Mouse (Mus musculus) ovary, adult 18-20 months (tissue): ENCODE data around the gene Inpp5a.
"Not testable (repeated sequence)": the region's sequence is repeated elsewhere in the genome, so short reads cannot be mapped to it uniquely, and the experiment has no call there.

Experiments used
- DNase-seq: peaks from one replicate; pipeline ENCODE4 v3.0.0; 2022; ENCODE audit warnings: low spot score, mixed read lengths

The Inpp5a gene

GRCm38 (mm10) chr7:139400926-139401325 is 12.0 kb downstream of the Inpp5a start:
- DNase-seq = no peak

GRCm38 (mm10) chr7:139401791-139402190 is 12.9 kb downstream of the Inpp5a start:
- DNase-seq = no peak

DNA sequence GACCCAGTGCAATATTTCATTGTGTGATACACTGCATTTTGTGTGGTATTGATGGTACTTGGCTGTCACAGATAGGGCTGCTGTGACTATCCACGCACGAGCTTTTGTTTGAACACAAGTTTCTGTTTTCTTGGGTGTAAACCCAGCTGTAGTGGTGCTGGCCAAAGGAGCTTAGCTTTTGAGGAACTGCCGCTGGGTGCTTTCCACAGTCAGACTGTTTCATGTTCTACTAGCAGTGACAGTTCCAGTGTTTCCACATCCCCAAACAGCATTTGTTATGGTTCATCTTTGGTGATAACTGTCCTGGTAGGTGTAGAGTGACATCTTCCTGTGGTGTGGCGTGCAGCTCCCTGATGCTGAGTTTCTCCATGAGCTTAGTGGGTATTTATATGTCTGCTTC is 13.8 kb downstream of the Inpp5a start:
- DNase-seq = no peak

- no peak for DNase-seq
Measured at GRCm38 (mm10) chr7:139406581-139406980, 17.7 kb downstream of the Inpp5a start.

- DNase-seq = no peak
Measured at GRCm38 (mm10) chr7:139407966-139408365, 19.1 kb downstream of the Inpp5a start.

DNA sequence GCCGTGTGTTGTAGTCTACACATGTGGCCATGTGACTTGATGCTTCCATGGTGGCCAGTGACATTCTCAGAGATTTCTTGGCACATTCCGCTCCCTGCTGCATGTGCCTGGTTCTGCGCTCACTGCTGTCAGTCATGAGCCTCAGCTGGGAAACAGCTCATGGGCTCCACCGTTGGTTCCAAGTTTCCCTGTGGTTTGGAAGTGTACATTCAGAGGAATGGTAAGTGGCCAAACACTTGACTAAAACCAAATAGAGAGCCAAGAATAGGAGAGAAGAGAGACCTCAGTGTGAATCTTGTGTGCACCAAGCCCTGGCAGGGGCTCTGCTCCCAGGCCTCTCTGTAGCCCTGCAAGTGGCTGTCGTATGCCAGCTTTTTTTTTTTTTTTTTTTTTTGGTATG is 21.0 kb downstream of the Inpp5a start:
- no peak for DNase-seq

DNA sequence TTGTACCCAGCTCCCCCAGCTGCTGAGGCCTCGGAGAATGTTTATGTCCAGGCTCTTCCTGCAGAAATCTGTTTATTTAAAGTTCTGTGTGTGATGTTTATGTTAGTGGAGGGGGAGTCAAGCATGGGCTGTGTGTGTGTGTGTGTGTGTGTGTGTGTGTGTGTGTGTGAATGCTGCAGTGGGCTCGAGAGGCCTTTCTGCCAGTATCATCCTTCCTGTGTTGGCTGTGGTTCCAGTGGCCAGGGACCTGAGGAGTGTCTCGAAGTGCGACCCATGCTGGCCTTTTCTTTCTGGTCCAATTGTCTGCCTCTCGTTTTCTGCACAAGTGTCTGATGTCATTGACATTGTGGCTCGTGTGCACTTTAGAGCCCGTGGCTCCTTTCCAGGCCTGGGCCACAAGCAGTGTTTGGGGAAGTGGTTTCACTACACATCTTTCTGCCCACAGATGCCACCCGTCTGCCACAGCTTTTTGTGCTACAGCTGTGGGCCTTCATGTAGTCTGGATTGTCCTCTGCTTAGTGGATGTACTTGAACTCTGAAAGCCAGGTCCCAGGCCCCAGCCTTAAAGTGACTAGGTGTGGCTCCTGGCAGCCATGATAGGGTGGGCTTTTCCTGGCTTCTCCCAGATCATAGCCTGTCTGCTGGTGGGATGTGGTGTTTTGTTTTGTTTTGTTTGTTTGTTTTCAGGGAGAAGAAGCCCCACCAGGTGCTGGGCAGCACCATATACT is 23.5 kb downstream of the Inpp5a start:
- no peak for DNase-seq

DNA sequence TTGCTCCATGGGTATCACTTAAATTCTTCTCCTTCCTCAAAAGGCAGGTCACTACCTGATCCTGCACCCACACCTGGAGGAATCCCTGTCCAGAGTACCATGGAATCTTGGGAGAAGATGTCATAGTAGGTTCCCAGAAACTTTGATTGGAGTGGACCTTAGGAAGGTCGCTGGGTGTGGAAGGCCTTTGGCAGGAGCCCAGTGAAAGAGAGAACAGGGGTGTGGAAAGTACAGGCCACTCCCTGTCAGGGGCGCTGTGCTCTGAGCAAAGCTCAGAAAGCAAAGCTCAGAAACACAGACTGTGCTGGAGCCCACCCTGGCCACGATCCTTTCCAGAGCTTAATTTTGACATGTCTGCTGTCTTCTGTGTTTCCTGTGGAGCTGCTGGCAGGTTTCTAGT is 24.5 kb downstream of the Inpp5a start:
- DNase-seq = no peak

GRCm38 (mm10) chr7:139415616-139416225 is 26.8 kb downstream of the Inpp5a start:
- no peak for DNase-seq

DNA sequence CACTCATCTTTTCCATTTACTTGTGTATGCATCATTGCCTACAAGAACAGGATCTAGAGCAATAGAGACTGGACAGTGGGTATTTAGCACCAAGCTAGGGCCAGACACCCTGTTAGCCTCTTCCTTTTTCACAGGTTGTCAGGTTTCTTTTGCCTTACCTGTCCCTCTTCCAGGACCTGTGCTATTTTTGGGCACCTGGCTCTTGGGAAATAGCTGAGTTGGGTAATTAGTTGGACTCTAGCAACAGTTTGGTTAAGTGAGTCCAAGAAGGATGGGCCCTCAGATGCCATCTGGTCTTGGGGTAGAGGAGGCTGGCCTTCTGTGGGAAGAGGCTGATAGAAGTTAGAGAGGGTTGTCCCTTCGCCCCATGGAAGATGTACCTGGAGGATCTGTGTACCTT is 29.5 kb downstream of the Inpp5a start:
- no peak for DNase-seq

- no peak for DNase-seq
Measured at GRCm38 (mm10) chr7:139422827-139423226, 33.9 kb downstream of the Inpp5a start.

DNA sequence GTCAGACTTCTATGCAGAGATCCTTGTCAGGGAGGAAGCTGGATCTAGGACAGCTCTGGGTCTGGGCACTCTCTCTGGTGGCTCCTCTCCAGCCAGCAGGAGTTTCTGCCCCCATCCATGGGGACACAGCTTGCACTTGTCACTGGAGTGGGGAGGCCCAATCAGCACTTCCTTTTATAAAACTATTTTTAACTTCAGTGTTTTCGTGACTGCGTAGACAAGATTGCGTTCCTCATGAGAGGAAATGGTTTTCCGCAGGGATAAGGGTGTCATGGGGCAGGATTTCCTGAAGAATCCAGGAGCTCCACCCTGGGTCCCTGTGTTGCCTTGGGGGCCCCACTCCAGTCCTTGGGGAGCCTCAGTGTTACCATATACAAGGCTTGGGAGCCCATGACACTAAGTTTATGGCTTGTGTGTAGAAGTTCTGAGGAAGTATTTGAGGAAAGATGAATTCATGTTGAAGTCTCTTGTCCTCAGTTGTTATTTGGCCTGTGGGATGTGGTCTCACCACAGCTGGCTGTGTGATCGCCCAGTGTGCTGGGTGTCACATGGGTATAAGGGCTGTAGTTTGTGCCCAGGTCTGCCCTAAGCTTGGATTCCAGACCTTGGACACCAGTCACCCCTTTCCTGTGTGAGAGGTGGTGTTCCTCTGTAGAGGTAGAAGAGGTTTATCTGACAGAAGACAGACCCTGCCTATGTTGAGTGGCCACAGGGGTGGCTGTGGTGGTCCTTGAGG is 45.4 kb downstream of the Inpp5a start:
- no peak for DNase-seq

GRCm38 (mm10) chr7:139434931-139435330 is 46.0 kb downstream of the Inpp5a start:
- not testable (repeated sequence) for DNase-seq

DNA sequence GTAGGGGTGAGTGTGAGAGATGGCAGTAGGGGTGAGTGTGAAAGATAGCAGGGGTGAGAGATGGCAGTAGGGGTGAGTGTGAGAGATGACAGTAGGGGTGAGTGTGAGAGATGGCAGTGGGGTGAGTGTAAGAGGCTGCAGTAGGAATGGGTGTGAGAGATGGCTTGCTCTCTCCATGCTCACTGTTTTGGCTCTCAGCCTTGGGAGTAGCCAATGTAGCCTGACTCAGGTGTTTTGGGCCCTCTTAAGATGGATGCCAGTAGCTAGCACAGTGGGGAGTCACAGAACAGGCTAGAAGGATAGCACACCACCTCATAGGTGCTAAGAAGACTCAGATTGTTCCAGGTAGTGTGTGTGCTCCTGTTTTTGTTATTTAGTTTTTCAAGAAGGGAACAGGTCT is 46.8 kb downstream of the Inpp5a start:
- DNase-seq = no peak

DNA sequence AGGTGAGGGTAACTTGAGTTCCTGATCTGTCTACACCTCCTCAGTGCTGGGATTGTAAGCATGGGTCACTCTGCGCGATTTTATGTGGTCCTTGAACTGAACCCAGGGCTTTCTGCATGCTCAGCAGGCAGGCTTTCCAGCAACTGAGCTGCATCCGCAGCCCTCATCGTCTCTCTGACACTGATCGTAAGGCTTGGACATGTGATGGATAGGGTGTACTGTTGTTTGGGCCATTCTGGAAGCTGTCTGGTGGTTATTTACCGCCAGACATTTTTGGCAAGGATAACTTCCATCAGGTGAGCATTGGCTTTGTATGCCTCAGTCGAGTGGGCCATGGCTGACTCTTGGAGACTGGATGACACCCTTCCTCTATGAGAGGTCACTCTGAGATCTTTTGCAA is 48.0 kb downstream of the Inpp5a start:
- no peak for DNase-seq

- no peak for DNase-seq
Measured at GRCm38 (mm10) chr7:139437471-139437870, 48.6 kb downstream of the Inpp5a start.

DNA sequence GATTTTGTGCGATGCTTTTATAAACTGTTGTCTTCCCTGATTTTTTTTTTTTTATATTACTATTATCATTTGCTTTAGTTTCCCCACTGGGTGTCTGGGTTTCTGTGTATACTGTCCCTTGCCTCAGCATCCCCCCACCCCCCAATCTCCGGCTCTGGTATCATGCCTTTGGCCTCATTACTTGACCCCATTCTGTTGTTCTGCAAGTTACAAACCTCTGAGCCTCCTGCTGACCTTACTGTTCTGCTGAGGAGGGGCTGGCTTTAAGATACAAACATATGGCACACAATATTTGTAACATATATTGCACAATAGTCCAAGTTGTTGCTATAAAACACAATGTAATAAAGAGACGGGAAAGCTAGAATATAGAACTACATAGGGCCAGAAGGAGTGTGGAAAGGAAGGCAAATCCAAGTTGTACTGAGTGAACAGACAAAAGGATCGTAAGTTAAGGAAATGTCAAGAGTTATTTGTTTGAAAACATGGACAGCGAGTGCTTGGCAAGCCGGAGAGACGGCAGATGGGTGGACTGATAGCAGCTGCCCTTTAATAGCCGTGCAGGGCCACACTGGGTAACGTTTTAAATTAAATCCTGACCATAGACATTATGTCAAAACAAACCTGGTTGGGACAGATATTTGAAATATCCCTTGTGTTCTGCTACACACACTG is 49.2 kb downstream of the Inpp5a start:
- no peak for DNase-seq

DNA sequence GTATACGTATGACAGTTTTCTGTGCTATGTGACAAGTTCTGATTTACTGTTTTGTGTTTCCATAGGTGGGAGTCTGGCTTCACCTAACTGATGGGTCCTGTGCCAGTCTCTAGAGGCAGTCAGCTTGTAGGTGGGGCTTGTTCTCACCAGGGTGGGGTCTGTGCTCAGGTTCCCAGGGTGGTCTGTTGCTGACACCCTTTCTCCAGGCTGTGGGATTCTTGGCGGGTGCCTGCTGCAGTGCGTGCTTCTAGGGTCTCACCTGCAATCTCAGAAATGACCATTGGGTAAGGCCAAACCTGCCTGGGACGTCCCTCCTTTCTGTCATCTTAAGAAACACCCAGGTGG is 49.7 kb downstream of the Inpp5a start:
- no peak for DNase-seq

DNA sequence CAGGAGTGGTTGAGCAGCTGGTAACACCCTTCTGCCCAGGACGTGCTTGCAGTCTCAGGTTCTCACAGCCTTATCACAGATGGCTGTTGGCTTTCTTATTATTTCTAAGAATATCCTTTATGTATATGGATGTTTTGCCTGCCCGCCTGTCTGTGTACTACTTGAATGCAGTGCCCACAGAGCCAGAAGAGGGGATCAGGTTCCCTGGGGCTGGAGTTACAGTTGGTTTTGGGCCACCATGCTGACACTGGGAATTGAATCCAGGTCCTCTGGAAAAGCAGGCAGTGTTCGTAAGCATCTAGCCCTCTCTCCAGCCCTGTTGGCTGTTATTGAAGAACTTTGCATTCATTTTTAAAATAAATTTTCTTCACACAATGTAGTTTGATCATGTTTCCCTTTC is 50.1 kb downstream of the Inpp5a start:
- DNase-seq = no peak

DNA sequence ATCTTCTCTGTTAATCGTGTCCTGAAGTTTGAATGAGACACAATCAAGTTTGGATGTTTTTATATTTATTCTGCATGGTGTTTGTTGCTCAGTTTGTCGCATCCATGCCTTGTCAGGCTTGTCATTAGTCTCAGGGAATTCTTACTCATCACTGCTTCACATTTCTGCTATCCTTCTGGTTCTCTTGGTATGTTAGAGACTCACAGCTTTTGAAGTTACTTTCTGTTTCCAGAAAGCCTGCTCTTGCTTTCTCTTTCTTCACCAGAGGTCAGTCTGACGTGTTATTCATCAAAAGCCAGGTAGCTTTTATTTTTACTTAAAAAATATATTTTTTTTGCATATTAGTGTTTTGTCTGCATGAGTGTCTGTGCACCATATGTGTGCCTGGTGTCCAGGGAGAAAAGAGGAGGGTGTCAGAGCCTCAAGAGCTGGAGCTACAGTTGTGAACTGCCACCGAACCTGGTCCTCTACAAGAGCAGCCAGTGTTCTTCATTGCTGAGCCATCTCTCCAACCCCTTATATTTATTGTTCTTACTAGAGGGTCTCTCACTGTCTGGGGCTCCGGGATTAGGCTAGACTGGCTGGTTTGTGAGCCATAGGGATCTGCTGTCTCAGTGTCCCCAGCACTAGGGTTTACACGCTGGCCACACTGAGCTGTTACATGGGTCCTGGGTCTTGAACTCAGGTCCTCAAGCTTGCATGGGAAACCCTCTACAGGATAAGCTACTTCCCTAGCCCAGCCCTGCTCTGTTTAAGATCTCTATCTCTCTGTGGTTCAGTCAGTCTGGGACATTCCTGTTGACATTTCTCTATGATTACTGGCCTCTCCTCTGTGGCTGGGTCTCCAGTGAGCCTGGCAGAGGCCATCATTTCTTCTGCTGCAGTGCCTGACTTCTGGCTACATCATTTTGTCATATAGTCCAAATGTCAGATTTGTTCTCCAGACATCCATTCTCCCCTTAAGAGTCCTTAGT is 51.3 kb downstream of the Inpp5a start:
- DNase-seq = no peak

GRCm38 (mm10) chr7:139441022-139441421 is 52.1 kb downstream of the Inpp5a start:
- DNase-seq = no peak
